Mouse (Mus musculus): ENCODE measurements at regions not wholly inside any gene's neighbourhood (a gene's known extent, or its start where the extent isn't known, plus 50 kb on each side); places are given as distances from the start of the nearest gene placed in this dataset.

DNA sequence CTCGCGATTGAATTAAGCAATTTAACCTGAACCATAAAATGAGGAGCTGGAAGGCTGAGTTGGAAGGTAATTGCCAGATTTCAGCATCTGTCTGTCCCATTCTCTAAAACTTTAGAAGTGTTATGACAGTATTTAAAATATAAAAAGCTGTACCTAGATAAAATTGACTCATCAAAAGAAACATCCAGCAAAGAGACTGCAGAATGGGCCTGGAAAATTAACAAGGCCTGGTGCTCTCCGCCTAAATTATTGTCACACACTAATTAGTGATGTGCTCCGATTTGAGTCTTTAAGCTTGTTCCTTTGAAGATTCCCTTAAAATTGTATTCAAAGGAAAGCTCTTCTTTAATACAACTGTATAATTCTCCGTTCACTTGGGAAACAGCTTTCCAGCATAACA is 278.8 kb downstream of the Pcdh10 start:
- no peak overlapping the region for H3K4me3 ChIP-seq (replicated peaks)
- TF ChIP-seq GATA1 (IDR thresholded peaks at IDR 0.05; ENCODE audit: borderline replicate concordance, low read length) (no peak), FLI1 (IDR thresholded peaks at IDR 0.05; ENCODE audit: low read length) (no peak)
- no peaks in the 10 kb centered on the region for H3K27me3 ChIP-seq (replicated peaks)
- H3K4me1 ChIP-seq, result no peaks in the 10 kb centered on the region
- H3K36me3 ChIP-seq (replicated peaks; ENCODE audit: low read length), result no peaks in the 10 kb centered on the region
- H3K9me3 ChIP-seq, result no peaks in the 10 kb centered on the region

DNA sequence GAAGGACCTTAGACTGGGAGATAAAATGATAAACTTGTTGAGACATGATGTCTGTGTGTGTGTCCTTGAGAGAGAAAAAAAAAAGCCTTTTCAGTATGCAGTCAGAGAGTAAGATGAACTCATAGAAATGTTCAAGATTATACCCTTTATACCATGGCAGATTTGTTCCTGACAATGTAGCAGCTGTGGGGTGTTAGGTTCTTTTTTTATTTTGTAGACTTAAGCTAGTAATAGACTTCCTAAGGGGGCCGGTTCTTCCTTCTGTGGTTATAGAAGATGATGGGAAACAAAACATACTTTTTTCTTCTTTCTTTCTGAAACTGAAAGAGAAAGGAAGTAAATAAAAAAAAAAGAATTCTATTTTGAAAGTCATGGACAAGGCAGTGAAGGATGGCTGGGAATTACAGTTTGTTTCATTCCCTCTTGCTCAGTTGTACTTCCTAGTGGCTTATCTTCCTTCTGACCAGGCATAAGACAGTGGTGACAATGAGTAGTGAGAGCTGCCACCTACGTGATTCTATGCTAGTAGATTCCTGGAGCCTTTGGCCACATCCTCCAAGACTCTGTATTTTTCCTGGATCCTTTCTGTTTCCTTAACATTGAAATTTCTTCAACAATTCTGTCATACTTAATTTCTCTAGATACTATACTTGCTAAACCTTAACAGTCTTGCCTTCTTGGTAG is 280.0 kb downstream of the Pcdh10 start:
- H3K27me3 ChIP-seq (replicated peaks), result no peaks in the 10 kb centered on the region
- TF ChIP-seq GATA1 (IDR thresholded peaks at IDR 0.05; ENCODE audit: borderline replicate concordance, low read length) (no peak), FLI1 (IDR thresholded peaks at IDR 0.05; ENCODE audit: low read length) (no peak)
- H3K36me3 ChIP-seq (replicated peaks; ENCODE audit: low read length), result no peaks in the 10 kb centered on the region
- H3K4me1 ChIP-seq, result no peaks in the 10 kb centered on the region
- H3K9me3 ChIP-seq, result no peaks in the 10 kb centered on the region
- H3K4me3 ChIP-seq (replicated peaks), result no peak overlapping the region

- Histone ChIP-seq H3K36me3 (replicated peaks; ENCODE audit: low read length) (no peaks in the 10 kb centered on the region), H3K4me3 (replicated peaks) (no peak overlapping the region), H3K9me3 (no peaks in the 10 kb centered on the region), H3K27me3 (replicated peaks) (no peaks in the 10 kb centered on the region), H3K4me1 (no peaks in the 10 kb centered on the region)
- no peak for TF ChIP-seq FLI1 (IDR thresholded peaks at IDR 0.05; ENCODE audit: low read length)
- no peak for TF ChIP-seq GATA1 (IDR thresholded peaks at IDR 0.05; ENCODE audit: borderline replicate concordance, low read length)
Observed at GRCm38 (mm10) chr3:45659052-45659451, 280.9 kb downstream of the Pcdh10 start.

GRCm38 (mm10) chr3:45670434-45670833 is 292.2 kb downstream of the Pcdh10 start:
- Histone ChIP-seq H3K4me1 (no peaks in the 10 kb centered on the region), H3K9me3 (no peaks in the 10 kb centered on the region), H3K4me3 (replicated peaks) (no peak overlapping the region), H3K27me3 (replicated peaks) (no peaks in the 10 kb centered on the region), H3K36me3 (replicated peaks; ENCODE audit: low read length) (no peaks in the 10 kb centered on the region)
- TF ChIP-seq GATA1 (IDR thresholded peaks at IDR 0.05; ENCODE audit: borderline replicate concordance, low read length), result no peak

GRCm38 (mm10) chr3:45677672-45678071 is 299.5 kb downstream of the Pcdh10 start:
- H3K4me1 ChIP-seq, result no peaks in the 10 kb centered on the region
- no peaks in the 10 kb centered on the region for H3K9me3 ChIP-seq
- TF ChIP-seq GATA1 (IDR thresholded peaks at IDR 0.05; ENCODE audit: borderline replicate concordance, low read length) (no peak), FLI1 (IDR thresholded peaks at IDR 0.05; ENCODE audit: low read length) (no peak)
- H3K27me3 ChIP-seq (replicated peaks), result no peaks in the 10 kb centered on the region
- H3K4me3 ChIP-seq (replicated peaks), result no peak overlapping the region
- H3K36me3 ChIP-seq (replicated peaks; ENCODE audit: low read length), result no peaks in the 10 kb centered on the region

DNA sequence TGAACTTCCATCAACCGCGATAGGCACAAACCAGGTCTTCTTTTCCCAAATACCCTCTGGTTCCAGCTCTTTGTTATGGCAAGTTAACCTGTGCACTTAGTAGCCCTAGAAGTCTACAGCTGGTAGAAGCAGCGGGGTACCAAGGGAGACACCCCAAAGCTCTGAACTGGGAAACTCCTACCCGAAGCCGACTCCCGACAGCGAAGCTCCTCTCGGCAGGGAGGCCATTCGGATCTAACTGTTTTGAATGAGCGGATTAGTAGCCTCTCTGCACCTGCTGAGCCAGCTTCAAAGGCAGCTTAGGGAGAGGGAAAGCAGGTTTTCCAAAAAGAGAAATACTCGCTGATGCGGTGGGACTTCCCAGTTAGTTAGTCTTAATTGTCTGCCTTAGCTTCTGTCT is 303.2 kb downstream of the Pcdh10 start:
- H3K36me3 ChIP-seq (replicated peaks; ENCODE audit: low read length), result no peaks in the 10 kb centered on the region
- no peaks in the 10 kb centered on the region for H3K27me3 ChIP-seq (replicated peaks)
- no peaks in the 10 kb centered on the region for H3K4me1 ChIP-seq
- no peaks in the 10 kb centered on the region for H3K9me3 ChIP-seq
- TF ChIP-seq GATA1 (IDR thresholded peaks at IDR 0.05; ENCODE audit: borderline replicate concordance, low read length), result no peak
- no peak overlapping the region for H3K4me3 ChIP-seq (replicated peaks)

DNA sequence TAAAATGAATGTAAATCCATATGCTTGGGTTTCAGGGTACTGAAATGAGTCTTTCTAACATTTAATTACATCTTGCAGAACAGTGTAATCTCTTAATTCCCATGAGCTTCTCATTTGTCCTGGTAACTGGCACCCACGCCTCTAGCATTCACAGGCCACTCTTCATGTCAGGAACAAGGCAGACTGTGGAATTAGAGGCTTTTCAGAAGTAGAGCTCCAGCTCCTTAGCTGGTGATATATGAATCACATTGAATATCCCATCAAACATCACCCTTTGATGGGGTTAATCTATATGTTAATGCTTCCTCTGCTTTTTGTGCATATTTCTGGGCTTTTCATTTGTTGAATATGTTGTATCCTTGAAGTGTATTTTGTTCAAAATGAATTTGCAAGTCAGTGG is 329.7 kb downstream of the Pcdh10 start:
- Histone ChIP-seq H3K27me3 (replicated peaks) (no peaks in the 10 kb centered on the region), H3K4me3 (replicated peaks) (no peak overlapping the region), H3K36me3 (replicated peaks; ENCODE audit: low read length) (no peaks in the 10 kb centered on the region), H3K4me1 (no peaks in the 10 kb centered on the region), H3K9me3 (no peaks in the 10 kb centered on the region)
- TF ChIP-seq FLI1 (IDR thresholded peaks at IDR 0.05; ENCODE audit: low read length) (no peak), GATA1 (IDR thresholded peaks at IDR 0.05; ENCODE audit: borderline replicate concordance, low read length) (no peak)
